Mouse (Mus musculus) heart, adult 18-20 months (tissue): Measurements from ENCODE around the gene Etv4. TPM values are rescaled to one million over a fixed set of nuclear protein-coding genes. Genes with fewer than 3 reads are reported as not detected.

Source experiments
- DNase-seq, 2 experiments: peaks; one replicate each; pipeline ENCODE4 v3.0.0; 2021 to 2022; ENCODE audit warnings: mixed read lengths in 1 of 2
- total RNA-seq, 2 experiments: library from RNA; stranded (reverse); gene quantifications; 2 replicates each; pipeline ENCODE4 v1.2.3; 2021

The Etv4 gene
- total RNA-seq, 2 experiments from 2014 or later = 0.21 to 0.32 TPM

DNA sequence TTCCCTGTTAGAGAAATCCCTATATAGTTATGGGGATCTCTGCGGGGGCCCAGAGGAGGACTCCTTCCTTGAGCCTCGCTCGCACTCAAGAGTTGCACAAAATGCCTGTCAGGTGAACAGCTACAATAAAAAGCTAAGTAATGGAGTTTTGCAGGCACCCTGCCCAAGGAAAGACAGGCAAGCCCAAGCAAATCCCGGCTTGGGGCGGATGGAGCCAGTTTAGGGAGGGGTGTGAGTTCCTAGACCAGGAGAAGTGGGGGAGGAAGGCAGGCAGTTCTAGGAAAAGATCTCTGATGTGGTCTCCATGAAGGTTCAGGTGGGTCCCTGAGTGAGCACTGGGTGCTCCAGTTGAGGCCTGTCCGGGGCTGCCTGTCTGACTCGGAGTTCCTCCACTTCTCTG lies 1.5 kb upstream of the Etv4 start:
- no peak for DNase-seq

- no peak for DNase-seq
Measured at GRCm38 (mm10) chr11:101785852-101786205, 658 bp upstream of the Etv4 start.

DNA sequence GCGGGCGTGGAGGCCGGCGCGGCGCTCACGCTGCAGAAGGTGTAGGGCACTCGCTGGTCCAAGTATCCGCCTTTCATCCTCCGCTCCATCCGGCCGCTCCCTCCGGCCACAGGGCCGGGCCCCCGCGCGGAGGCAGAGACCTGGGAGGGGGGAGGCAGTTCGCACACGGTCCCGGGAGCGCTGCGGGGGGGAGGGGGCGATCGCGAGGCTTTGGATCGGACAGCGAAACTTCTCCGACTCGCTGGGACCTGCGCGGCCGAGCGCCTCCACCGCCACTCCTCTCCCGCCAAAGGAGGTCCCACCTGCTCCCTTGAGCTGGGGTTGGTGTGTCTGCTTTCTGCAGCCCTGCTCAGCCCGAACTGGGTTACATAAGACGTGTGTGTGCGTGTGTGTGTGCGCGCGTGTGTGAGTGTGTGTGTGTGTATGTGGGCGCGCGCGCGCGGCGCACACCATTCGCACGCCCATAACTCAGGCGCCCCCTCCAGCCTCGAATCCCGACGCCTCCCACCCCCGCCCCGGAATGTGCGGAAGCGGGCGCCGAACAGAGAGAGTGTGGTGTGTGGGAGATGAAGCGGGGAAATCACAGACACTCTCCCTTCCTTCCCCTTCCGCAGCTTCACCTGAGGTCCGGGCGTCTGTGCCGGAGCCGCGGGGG lies 556 bp downstream of the Etv4 start:
- peak; percentile 16 to 35 for DNase-seq

GRCm38 (mm10) chr11:101784072-101784471 lies 1.1 kb downstream of the Etv4 start:
- no peak for DNase-seq

GRCm38 (mm10) chr11:101783584-101783983 lies 1.6 kb downstream of the Etv4 start:
- DNase-seq = no peak

GRCm38 (mm10) chr11:101783135-101783534 lies 2.0 kb downstream of the Etv4 start:
- no peak for DNase-seq

GRCm38 (mm10) chr11:101776846-101777245 lies 8.3 kb downstream of the Etv4 start:
- no peak for DNase-seq

- peak; percentile 64 to 71 for DNase-seq
Measured at GRCm38 (mm10) chr11:101772449-101772848, 12.7 kb downstream of the Etv4 start.

GRCm38 (mm10) chr11:101772027-101772426 lies 13.1 kb downstream of the Etv4 start:
- DNase-seq = no peak

GRCm38 (mm10) chr11:101770266-101770665 lies 14.9 kb downstream of the Etv4 start:
- DNase-seq = peak; percentile 40 to 63

GRCm38 (mm10) chr11:101768721-101769120 lies 16.4 kb downstream of the Etv4 start:
- DNase-seq = no peak

- no peak for DNase-seq
Measured at GRCm38 (mm10) chr11:101767326-101767725, 17.8 kb downstream of the Etv4 start.

GRCm38 (mm10) chr11:101764546-101764945 lies 20.6 kb downstream of the Etv4 start:
- no peak for DNase-seq

DNA sequence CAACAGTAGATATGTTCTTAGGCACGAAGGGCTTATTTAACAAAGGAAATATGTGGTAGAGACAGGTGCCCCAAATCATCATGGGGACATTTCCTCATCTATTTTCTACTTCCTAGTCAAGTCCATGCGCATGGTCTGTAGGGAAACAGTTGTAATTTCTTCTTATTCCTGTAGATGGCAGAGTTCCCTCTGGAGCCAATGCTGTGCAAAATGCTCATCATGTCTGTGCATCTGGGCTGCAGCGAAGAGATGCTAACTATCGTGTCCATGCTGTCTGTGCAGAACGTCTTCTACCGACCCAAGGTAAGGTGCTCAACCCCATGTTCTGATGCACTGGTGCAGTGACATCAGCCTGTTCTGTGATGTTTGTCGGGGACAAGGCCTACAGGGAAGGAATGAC lies 21.4 kb downstream of the Etv4 start:
- peak; percentile 22 to 62 for DNase-seq

DNA sequence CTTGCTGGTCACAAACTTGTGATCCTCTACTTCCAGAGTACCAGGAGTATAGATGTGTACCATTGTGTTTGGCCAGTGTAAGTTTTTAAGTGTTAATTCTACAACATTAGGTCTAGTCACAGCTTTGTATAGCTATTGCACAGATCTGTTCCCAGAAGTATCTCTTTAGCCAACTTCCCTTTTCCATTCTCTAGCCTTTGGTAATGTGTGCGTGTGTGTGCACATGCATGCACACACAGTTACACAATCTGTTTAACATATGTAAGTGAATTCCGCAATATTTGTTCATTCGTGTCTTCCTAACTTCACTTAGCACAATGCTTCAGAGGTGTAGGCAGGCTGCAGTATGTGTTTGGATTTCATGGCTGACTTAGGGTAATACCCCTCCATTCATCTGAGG lies 25.6 kb downstream of the Etv4 start:
- DNase-seq = no peak

GRCm38 (mm10) chr11:101758431-101758830 lies 26.7 kb downstream of the Etv4 start:
- DNase-seq = no peak

DNA sequence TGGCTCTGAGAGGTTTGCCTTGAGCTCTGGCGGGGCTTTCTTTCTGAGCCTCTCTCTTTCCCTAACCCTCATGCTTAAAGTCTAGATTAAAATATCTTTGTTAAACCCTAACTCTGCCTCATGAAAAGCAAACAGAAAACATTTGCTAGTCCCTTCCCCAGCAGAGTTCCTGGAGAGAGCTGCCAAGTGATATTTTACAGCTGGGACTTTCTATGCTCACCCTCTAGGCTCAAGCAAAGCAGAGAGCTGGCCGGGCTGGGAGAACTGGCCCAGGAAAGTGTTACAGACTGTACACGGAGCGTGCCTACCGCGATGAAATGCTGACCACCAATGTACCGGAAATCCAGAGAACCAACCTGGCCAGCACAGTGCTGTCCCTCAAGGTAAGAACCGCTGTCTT lies 27.8 kb downstream of the Etv4 start:
- DNase-seq = peak in 1 of 2 experiments; percentile 17

GRCm38 (mm10) chr11:101756616-101757015 lies 28.6 kb downstream of the Etv4 start:
- DNase-seq = peak; percentile 40 to 71

DNA sequence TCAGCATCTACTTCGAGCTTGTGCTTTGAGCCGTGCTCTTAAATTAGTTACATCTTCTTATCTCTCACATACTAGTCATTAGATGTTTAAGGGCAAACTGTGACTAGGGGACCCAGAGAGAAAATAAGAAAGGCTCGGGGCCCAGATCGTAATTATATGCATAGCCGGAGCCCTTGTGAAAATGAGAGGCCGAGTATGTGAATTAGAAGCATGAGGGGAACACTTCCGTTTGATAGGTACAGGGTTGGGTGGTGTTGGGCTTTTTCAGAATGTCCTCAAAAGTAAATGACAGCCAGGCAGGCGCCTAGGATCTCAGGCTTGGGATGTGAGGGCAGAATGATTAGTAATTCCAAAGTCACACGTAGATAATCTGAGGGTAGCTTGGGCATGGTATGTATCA lies 51.6 kb downstream of the Etv4 start:
- no peak for DNase-seq

- peak; percentile 99 for DNase-seq
Measured at GRCm38 (mm10) chr11:101732518-101733440, 52.4 kb downstream of the Etv4 start, which contains the start of gene Dhx8. Dhx8 (plus strand) TSS chr11:101732919.

- no peak for DNase-seq
Measured at GRCm38 (mm10) chr11:101729308-101729707, 55.9 kb downstream of the Etv4 start.

DNA sequence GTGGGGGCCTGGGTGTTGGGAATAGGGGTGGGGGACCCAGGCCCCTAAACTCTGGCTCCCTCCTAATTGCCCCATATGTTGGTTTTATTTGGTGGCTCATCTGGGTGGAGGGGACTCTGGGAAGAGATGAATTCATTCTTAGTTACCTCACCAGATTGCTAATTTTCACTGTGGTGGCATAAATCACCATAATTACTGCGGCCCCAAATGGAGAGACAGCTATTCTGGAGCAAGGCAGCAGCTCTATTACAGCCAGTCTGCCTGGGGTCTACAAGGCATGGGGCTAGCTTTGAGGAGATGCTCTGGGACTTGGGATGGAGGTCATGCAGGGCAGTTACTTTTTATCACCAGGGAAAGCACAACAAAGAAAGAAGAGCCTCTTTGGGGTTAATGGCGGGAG lies 58.4 kb downstream of the Etv4 start:
- DNase-seq = no peak

- DNase-seq = no peak
Measured at GRCm38 (mm10) chr11:101725043-101725442, 60.1 kb downstream of the Etv4 start.
